Mouse (Mus musculus) megakaryocyte, embryonic 14.5 days (primary cell): Measurements from ENCODE around the gene B130006D01Rik.

Experiments
- FLI1 ChIP-seq: IDR thresholded peaks from 2 replicates; pipeline ENCODE4 v1.6.1; 2012; ENCODE audit warnings: low read length, inconsistent platforms, mixed read lengths
- GATA1 ChIP-seq: IDR thresholded peaks from 3 replicates; pipeline ENCODE4 v1.6.1; 2012; ENCODE audit warnings: mixed read lengths, low read length, inconsistent platforms, borderline replicate concordance

- TF ChIP-seq GATA1 (no peak), FLI1 (no peak)
Observed at GRCm38 (mm10) chr11:95675498-95675897, 47.9 kb upstream of the B130006D01Rik start.
